Mouse (Mus musculus) liver, embryonic 14 days (tissue): Measurements from ENCODE around the gene Pygl. TPM values are rescaled to one million over a fixed set of nuclear protein-coding genes. Genes with fewer than 3 reads are reported as not detected.

ENCODE experiments used
- polyA plus RNA-seq: library from polyadenylated mRNA; depleted of rRNA; stranded (reverse); fragments of >200 nt; gene quantifications from 2 replicates; pipeline ENCODE4 v1.2.3, GENCODE M21; 2012; rRNA removed

Pygl gene
- 27.4 and 33.7 TPM in 2 replicates for polyA plus RNA-seq

DNA sequence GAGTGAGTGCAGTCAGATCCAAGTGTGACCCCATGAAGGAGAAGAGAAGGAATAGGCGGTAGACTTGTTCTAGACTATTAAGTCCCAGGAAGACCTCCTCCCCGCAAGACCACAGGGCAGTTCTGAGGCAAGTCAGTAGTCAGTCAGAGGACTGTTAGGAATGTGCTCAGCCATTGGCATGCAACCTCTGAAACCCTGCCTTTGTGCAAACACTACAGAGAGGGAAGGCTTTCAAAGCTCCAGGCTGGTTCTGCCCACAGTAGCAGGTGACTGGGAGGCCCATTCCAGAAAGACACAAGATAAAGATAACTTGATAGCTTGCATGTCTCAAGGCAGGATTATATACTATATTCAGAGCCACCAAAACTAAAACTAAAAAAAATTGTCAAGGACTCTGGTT, at the start of gene Pygl:
Gene Pygl, minus strand, starts transcription at position 195 of the 400 bp plus-strand sequence.

DNA sequence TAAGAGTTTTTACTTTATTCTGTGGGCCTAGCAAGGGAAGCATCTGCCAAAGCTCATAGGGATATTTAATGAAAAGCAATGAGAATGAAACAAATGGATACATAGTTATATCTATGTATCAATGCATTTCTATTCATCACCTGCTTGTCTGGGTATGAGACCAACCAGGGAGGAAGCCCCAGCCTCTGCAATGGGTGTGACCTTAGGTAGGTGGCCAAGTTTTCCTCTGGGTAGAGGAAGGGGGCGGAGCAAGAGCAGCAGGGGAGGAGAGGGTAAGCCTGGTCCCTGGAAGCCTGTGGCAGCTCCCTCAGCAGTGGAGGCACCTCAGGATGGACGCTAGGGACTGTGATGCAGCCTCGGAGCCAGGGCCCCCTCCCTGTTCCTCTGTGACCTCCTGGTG, 77.4 kb downstream of the Pygl start, which contains the start of gene Abhd12b:
Gene Abhd12b, plus strand, starts transcription at position 301 of the 400 bp plus-strand sequence.

Other genes with a start within 250 kb of the Pygl start
- gene Sav1, start 244.5 kb downstream of the Pygl start, polyA plus RNA-seq, result 18.4 and 22.5 TPM in 2 replicates
- 3.7 and 3.9 TPM in 2 replicates for gene Nin, start 117.8 kb downstream of the Pygl start, polyA plus RNA-seq
- not detected in 2 replicates for gene Abhd12b, start 77.3 kb downstream of the Pygl start, polyA plus RNA-seq
- 0.01 and 0.05 TPM in 2 replicates for gene Trim9, start 116.1 kb upstream of the Pygl start, polyA plus RNA-seq
- gene Tmx1, start 221.6 kb upstream of the Pygl start, polyA plus RNA-seq, result 34.9 and 42.2 TPM in 2 replicates